Mouse (Mus musculus): ENCODE measurements around the gene Igfbp7. TPM values are rescaled to one million over a fixed set of nuclear protein-coding genes. Genes with fewer than 3 reads are reported as not detected.
"Not testable (repeated sequence)": the region's sequence is repeated elsewhere in the genome, so short reads cannot be mapped to it uniquely, and the experiment has no call there.

Igfbp7 gene
- polyA plus RNA-seq, 1 experiment from 2014 or later = 59.7 TPM

DNA sequence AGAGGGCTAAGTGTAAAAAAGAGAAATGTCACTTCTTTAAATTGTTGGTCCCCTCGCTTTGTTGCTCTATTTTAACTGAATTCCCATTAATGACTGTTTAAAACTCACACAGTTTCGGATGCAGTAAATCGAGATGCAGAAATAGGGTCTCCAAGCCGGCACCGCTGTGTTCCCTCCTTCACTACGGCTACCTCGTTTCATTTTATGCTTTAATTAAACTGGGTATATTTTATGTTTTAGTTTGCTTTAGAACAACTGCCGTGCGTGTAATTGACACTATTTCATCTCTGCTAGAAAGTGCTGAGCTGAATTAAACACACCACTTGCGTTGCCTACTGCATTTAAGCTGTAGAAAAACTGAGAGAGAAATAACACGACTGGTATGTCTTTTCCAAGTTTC lies 22.6 kb upstream of the Igfbp7 start:
- WGBS = 72% methylated on average over 11 of the region's 11 CpGs
- Histone ChIP-seq H3K9me3 (no peaks in the 10 kb centered on the region), H3K4me3 (no peak overlapping the region), H3K4me1 (no peaks in the 10 kb centered on the region), H3K4me2 (replicated peaks) (no peak overlapping the region), H3K27ac (replicated peaks) (no peak overlapping the region), H3K36me3 (no peaks in the 10 kb centered on the region), H3K9ac (replicated peaks) (no peak overlapping the region), H3K27me3 (no peaks in the 10 kb centered on the region)
- no peak for ATAC-seq (replicated peaks)

DNA sequence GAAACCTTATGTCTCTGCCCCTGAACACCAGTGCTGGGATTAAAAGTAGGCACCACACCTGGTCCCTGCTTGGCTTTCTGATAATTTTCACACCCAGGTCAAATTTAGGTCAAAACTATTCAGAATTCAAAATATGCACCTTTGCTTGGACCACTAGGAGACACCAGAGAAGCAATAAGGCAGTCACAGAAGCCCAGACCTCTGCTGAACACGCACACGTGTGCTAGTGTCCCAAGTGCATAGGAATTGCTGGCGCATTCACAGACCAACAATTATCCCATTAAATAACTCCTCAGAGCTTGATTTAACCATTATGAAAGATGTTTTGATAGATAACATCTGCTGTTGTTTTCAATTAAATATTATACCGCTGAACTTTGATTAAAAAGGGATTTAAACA lies 22.2 kb upstream of the Igfbp7 start:
- Histone ChIP-seq H3K36me3 (no peaks in the 10 kb centered on the region), H3K27ac (replicated peaks) (no peak overlapping the region), H3K4me3 (no peak overlapping the region), H3K27me3 (no peaks in the 10 kb centered on the region), H3K9ac (replicated peaks) (no peak overlapping the region), H3K9me3 (no peaks in the 10 kb centered on the region), H3K4me2 (replicated peaks) (no peak overlapping the region), H3K4me1 (no peaks in the 10 kb centered on the region)
- WGBS = 69% methylated on average over 4 of the region's 4 CpGs
- no peak for ATAC-seq (replicated peaks)

DNA sequence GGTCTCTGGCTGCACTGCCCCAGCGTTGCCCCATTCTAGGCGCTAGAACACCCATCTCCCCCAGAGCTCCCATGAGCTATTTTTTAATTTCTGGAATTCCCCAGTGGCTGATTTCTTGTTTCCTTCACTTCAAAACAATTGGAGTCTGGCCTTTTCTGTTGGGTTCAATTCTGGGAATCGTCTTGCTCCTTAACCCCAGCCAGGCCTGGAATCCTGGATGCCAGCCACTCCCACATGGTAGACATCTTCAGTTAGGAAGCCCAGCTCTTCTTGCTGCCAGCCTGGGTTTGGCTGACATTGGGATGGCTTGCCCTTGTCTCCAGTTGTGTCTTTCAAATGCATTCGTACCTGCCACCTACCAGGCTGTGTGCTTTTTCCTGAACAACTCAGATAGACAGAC lies 20.7 kb upstream of the Igfbp7 start:
- 73% methylated on average over 4 of the region's 4 CpGs for WGBS
- Histone ChIP-seq H3K4me1 (no peaks in the 10 kb centered on the region), H3K9ac (replicated peaks) (no peak overlapping the region), H3K9me3 (no peaks in the 10 kb centered on the region), H3K27me3 (no peaks in the 10 kb centered on the region), H3K27ac (replicated peaks) (no peak overlapping the region), H3K36me3 (no peaks in the 10 kb centered on the region), H3K4me2 (replicated peaks) (no peak overlapping the region), H3K4me3 (no peak overlapping the region)
- no peak for ATAC-seq (replicated peaks)

DNA sequence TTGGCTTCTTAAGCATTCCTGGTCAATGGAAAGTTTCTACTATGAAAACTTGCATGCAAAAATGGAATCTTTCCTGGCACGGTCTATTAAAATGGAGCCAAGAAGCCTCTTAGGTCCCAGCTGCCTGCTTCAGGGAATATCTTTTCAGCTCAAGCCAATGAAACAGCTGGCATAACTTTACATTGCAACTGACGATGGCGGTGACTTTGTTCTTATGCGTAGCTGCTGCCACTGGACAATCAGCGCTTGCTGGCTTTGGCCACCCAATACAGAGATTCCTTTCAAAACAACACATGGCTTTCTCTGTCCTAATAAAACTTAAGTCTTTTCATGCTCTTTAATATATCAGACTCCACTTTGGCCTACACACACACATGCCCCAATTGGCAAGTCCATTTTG lies 20.1 kb upstream of the Igfbp7 start:
- no peaks in the 10 kb centered on the region for H3K4me1 ChIP-seq
- no peak for ATAC-seq (replicated peaks)
- 71% methylated on average over 5 of the region's 5 CpGs for WGBS
- no peaks in the 10 kb centered on the region for H3K27me3 ChIP-seq
- H3K36me3 ChIP-seq = no peaks in the 10 kb centered on the region
- no peak overlapping the region for H3K27ac ChIP-seq (replicated peaks)
- H3K9me3 ChIP-seq = no peaks in the 10 kb centered on the region
- no peak overlapping the region for H3K4me3 ChIP-seq
- H3K9ac ChIP-seq (replicated peaks) = no peak overlapping the region
- H3K4me2 ChIP-seq (replicated peaks) = no peak overlapping the region

DNA sequence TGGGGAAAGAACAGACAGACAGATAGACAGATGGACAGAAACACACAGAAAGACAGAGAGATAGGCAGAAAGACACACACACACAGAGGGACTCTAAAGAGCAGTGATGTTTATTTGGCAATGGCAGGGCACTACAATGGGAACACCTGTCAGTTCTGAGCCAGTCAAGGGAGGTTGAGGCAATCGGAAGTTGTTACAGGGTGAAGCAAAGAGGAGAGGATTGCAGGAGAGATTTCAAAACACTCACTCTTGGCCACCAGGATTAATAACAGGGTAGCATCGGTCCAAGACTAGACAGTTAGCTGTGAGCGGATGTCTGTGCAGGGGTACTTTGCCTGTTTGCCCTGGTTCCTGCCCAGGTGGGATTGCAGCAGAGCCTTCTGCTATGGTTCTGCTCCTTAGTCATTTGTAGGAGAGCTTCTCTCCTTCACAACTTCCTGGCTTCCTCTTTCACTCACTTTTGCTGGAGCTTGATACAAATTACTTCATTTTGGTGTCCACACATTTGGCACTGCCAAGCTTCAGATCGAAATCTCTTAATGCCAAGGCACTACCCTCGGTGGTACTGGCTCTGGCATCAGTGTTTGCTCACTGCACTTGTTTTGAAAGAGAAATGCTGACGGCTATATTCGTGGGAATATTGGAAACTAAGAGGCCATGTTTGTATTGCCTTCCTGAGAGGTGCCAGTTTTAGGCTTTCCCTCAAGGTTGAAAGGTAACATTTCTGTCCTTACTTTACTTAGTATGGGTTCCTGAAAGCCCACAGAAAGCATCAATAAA lies 18.1 kb upstream of the Igfbp7 start:
- Histone ChIP-seq H3K4me1 (no peaks in the 10 kb centered on the region), H3K27ac (replicated peaks) (no peak overlapping the region), H3K27me3 (no peaks in the 10 kb centered on the region), H3K4me3 (no peak overlapping the region), H3K36me3 (no peaks in the 10 kb centered on the region), H3K9me3 (no peaks in the 10 kb centered on the region), H3K9ac (replicated peaks) (no peak overlapping the region), H3K4me2 (replicated peaks) (no peak overlapping the region)
- 79% methylated on average over 7 of the region's 7 CpGs for WGBS
- ATAC-seq (replicated peaks) = no peak

DNA sequence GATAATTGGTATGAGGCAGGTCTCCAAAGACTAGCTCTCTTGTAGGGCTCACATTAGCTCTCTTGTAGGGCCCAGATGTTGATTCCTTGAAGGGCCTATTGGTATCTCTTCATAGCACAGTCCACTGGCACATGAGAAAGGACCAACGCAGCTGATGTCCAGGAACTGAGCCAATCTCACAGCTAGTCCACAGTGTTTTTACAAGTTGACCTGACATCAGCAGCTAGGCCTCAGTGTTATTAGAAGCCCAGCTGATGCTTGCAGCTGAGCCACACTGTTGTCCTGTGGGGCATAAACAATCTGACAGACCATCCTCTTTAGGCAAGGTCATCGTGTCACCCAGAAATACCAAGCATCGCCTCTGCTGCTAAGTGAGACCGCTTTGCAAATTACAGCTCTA lies 11.7 kb upstream of the Igfbp7 start:
- H3K27ac ChIP-seq (replicated peaks); H3K4me1 ChIP-seq; H3K9me3 ChIP-seq; ATAC-seq (replicated peaks); H3K9ac ChIP-seq (replicated peaks); H3K27me3 ChIP-seq; H3K4me2 ChIP-seq (replicated peaks); H3K4me3 ChIP-seq; H3K36me3 ChIP-seq: not testable (repeated sequence)
- 79% methylated on average over 4 of the region's 4 CpGs for WGBS

DNA sequence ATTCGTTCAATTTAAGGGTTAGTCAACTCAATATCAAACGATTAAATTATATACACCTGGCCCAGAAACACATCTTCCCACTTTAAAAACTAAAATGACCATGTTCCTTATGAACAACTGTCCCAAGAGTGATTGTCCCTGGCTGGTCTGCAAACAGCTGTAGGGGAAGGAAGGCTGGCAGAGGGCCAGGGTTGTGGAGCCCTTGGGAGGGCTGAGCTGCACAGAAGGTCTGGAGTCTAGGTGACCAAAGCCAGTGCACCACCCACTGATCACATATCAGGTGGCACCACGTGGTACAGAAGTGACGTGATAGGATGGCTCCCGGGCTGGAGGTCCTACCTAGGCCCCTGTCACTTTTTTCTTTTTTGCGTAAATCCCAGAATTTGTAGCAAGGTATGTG lies 8.2 kb upstream of the Igfbp7 start:
- H3K9me3 ChIP-seq = no peaks in the 10 kb centered on the region; the same call in 1 of the 2 replicates
- no peak for ATAC-seq (replicated peaks)
- H3K36me3 ChIP-seq = no peaks in the 10 kb centered on the region
- no peaks in the 10 kb centered on the region for H3K27me3 ChIP-seq
- H3K4me1 ChIP-seq = no peaks in the 10 kb centered on the region
- H3K4me3 ChIP-seq = no peak overlapping the region
- H3K4me2 ChIP-seq (replicated peaks) = no peak overlapping the region
- 94% methylated on average over 6 of the region's 6 CpGs for WGBS
- H3K9ac ChIP-seq (replicated peaks) = no peak overlapping the region
- H3K27ac ChIP-seq (replicated peaks) = no peak overlapping the region

DNA sequence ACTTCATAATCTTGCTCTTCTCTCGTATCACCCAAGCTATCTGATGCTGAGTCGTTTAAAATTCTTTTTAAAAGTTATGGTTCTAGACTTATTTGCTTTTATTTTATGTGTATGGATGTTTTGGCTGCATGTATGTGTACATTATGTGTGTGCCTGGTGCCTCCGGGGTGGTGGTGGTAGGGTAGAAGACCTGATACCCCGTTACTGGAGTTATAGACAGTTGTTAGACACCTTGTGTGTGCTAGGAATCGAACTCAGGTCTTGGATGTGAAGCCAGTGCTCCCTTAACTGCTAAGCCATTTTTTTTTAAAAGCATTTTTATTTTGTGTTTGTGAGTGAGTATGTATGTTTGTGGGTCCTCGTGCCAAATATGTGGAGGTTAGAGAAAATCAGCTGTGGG lies 689 bp upstream of the Igfbp7 start:
- Histone ChIP-seq H3K4me2 (replicated peaks) (no peak overlapping the region), H3K9ac (replicated peaks) (no peak overlapping the region), H3K9me3 (no peaks in the 10 kb centered on the region), H3K36me3 (no peaks in the 10 kb centered on the region), H3K27me3 (peaks cover 16% of the 10 kb centered on the region), H3K27ac (replicated peaks) (no peak overlapping the region), H3K4me3 (no peak overlapping the region), H3K4me1 (peaks cover 12% of the 10 kb centered on the region)
- 94% methylated on average over 6 of the region's 6 CpGs for WGBS
- ATAC-seq (replicated peaks) = no peak

DNA sequence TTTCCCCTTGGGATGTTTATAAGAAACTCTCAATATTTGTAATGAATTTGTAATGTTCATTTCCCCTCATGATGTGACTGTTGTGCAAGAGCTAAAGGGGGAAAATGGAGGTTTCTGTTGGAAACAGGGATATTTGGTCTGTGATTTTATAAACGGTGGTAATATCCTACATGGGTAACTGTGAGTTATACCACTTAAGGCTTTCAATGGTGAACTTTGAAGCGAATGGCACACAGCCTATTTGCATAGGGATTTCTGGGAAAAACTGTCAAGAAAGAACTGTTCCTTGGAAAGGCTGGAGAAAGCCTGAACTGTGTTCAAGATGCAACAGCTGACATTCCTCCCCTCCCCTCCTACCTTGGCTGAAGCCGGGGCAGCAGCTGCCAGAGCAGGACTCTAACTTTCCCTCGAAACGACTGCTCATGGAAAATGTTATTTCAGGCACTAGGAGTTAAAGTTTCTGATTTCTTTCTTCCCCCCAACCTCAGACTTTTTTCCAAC lies 1.4 kb downstream of the Igfbp7 start:
- no peak overlapping the region for H3K9ac ChIP-seq (replicated peaks)
- no peak overlapping the region for H3K4me2 ChIP-seq (replicated peaks)
- no peaks in the 10 kb centered on the region for H3K36me3 ChIP-seq
- no peak for ATAC-seq (replicated peaks)
- H3K4me3 ChIP-seq = no peak overlapping the region
- 49% methylated on average over 5 of the region's 5 CpGs for WGBS
- H3K27me3 ChIP-seq = peaks cover 16% of the 10 kb centered on the region
- no peak overlapping the region for H3K27ac ChIP-seq (replicated peaks)
- no peaks in the 10 kb centered on the region for H3K9me3 ChIP-seq
- peaks cover 12% of the 10 kb centered on the region for H3K4me1 ChIP-seq

DNA sequence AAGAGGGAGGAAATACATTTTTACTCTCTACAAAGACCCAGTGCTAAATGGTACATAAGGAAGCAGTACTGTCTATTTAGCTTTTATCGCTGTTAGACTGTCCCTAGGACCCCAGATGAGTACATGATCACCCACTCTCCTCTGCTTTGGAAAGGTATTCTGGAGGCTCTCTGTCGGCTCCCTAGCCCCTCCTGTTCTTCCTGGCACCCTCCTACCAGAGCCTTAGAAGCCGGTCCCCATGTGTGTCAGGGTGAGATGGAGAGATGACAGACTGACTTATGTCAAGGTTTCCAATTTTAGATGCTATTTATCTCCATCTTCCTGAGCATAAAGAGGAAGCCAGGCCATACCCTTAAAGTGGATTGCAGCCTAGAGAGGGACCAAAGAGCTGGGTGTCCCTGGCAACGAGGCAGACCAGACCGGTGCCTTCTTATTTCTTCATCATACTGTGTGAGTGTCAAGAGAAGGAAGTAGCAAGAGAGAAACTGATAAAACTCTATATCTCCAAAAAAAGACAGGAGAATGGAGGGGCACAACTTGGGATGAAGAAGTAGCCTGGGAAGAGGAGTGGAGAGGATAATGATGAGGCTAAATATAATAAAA lies 2.3 kb downstream of the Igfbp7 start:
- H3K4me1 ChIP-seq = peaks cover 12% of the 10 kb centered on the region
- no peak for ATAC-seq (replicated peaks)
- no peak overlapping the region for H3K4me2 ChIP-seq (replicated peaks)
- H3K9me3 ChIP-seq = no peaks in the 10 kb centered on the region
- H3K27me3 ChIP-seq = peaks cover 16% of the 10 kb centered on the region
- H3K27ac ChIP-seq (replicated peaks) = no peak overlapping the region
- 67% methylated on average over 5 of the region's 5 CpGs for WGBS
- no peak overlapping the region for H3K9ac ChIP-seq (replicated peaks)
- H3K36me3 ChIP-seq = no peaks in the 10 kb centered on the region
- H3K4me3 ChIP-seq = no peak overlapping the region

DNA sequence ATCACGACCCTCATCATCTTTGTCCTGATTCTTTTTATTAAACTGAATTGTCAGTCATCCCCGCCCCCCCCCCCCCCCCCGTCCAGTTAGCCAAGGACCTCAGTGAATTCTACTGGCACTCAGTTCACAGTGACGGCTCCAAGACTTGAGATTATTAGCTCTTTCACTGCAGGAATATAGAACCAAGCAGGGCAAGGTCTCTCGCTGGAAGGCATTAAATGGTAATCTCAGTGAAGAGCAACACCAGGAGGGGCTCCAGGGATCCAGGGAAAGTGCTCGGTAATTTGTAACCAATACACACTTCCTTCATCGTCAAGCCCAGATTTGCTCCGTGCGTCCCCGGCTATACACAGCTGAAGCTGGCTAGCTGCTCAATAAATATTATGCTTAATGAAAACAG lies 2.9 kb downstream of the Igfbp7 start:
- no peaks in the 10 kb centered on the region for H3K9me3 ChIP-seq
- 64% methylated on average over 10 of the region's 10 CpGs for WGBS
- H3K27me3 ChIP-seq = peaks cover 16% of the 10 kb centered on the region
- no peak overlapping the region for H3K9ac ChIP-seq (replicated peaks)
- peaks cover 12% of the 10 kb centered on the region for H3K4me1 ChIP-seq
- no peaks in the 10 kb centered on the region for H3K36me3 ChIP-seq
- no peak overlapping the region for H3K4me3 ChIP-seq
- H3K27ac ChIP-seq (replicated peaks) = no peak overlapping the region
- ATAC-seq (replicated peaks) = no peak
- H3K4me2 ChIP-seq (replicated peaks) = no peak overlapping the region

DNA sequence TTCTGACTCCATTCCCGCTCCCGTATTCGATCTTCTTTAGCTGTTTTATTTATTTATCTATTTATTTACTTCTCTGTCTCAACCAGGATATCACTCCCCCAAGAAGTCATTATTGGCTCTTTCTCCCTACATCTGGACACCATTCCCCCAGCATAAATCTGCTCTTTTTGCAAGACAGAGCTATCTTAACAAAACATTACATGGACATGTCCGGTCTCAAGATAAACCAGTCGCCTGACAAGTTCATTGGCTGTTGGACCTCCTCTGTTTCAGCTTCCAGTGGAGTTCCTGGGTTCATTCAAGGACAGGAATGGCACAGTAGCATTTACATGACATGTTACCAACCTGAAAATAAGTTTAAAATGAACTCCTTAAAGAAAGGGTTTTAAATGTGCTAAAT lies 4.9 kb downstream of the Igfbp7 start:
- no peaks in the 10 kb centered on the region for H3K9me3 ChIP-seq
- H3K4me1 ChIP-seq = peaks cover 10% of the 10 kb centered on the region
- ATAC-seq (replicated peaks) = no peak
- WGBS = 87% methylated on average over 5 of the region's 5 CpGs
- peaks cover 13% of the 10 kb centered on the region for H3K27me3 ChIP-seq
- H3K4me2 ChIP-seq (replicated peaks) = no peak overlapping the region
- no peaks in the 10 kb centered on the region for H3K36me3 ChIP-seq
- no peak overlapping the region for H3K4me3 ChIP-seq
- H3K27ac ChIP-seq (replicated peaks) = no peak overlapping the region
- no peak overlapping the region for H3K9ac ChIP-seq (replicated peaks)

DNA sequence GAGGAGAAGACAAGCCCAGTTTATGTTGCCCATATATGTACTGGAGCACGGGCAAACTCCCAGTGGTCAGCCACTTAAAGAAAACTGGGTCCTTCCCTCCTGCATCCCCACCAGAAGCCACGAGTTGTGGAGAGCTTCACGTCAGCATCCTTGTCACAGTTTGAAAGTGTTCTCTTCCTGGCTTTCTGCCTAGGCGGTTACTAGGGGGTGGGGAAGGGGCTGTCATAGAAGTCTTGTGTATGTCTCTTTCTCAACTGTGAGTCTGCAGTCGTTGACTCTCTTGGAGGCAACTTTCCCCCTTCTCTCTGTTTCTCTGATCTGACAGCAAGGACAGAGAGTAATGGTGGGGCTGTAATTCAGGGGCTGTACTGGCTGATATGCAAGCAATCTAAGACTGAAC lies 5.7 kb downstream of the Igfbp7 start:
- H3K4me2 ChIP-seq (replicated peaks) = no peak overlapping the region
- peaks cover 2% of the 10 kb centered on the region for H3K4me1 ChIP-seq
- no peak overlapping the region for H3K4me3 ChIP-seq
- no peak overlapping the region for H3K9ac ChIP-seq (replicated peaks)
- H3K27me3 ChIP-seq = peaks cover 6% of the 10 kb centered on the region; the same call in 1 of the 2 replicates
- no peaks in the 10 kb centered on the region for H3K9me3 ChIP-seq
- no peaks in the 10 kb centered on the region for H3K36me3 ChIP-seq
- 73% methylated on average over 5 of the region's 5 CpGs for WGBS
- H3K27ac ChIP-seq (replicated peaks) = no peak overlapping the region
- ATAC-seq (replicated peaks) = no peak

Measured in forebrain, embryonic 15.5 days (tissue).